Mouse (Mus musculus): ENCODE results near the gene Fhad1.

The Fhad1 gene

GRCm38 (mm10) chr4:141881289-141881914 lies 133.5 kb downstream of the Fhad1 start:
- DNase-seq, result no peak

DNA sequence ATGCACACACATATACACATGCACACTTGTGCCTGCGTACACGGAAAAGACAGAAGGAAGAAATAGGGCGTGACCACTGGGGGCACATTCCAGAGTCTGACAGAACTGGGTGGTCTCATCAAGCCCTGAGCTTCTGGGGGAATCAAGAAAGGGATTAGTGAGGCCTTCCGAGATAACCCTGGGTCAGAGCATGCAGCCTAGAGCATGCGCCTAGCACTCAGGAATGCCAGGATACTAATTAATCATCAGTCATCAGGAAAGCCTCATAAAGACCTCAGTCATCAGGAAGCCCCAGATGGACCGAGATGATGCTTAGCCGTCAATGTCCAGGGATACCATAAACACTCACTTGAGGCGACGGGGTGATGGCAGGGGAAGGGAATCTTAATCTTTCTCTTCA lies 135.0 kb downstream of the Fhad1 start:
- DNase-seq, result peak; percentile 54

- no peak for DNase-seq
These were observed 135.8 kb downstream of the Fhad1 start for GRCm38 (mm10) chr4:141879074-141879473.

- DNase-seq, result no peak
These were observed 136.3 kb downstream of the Fhad1 start for GRCm38 (mm10) chr4:141878621-141879020.

- DNase-seq, result peak; percentile 55
These were observed 139.3 kb downstream of the Fhad1 start for GRCm38 (mm10) chr4:141875481-141876108.

DNA sequence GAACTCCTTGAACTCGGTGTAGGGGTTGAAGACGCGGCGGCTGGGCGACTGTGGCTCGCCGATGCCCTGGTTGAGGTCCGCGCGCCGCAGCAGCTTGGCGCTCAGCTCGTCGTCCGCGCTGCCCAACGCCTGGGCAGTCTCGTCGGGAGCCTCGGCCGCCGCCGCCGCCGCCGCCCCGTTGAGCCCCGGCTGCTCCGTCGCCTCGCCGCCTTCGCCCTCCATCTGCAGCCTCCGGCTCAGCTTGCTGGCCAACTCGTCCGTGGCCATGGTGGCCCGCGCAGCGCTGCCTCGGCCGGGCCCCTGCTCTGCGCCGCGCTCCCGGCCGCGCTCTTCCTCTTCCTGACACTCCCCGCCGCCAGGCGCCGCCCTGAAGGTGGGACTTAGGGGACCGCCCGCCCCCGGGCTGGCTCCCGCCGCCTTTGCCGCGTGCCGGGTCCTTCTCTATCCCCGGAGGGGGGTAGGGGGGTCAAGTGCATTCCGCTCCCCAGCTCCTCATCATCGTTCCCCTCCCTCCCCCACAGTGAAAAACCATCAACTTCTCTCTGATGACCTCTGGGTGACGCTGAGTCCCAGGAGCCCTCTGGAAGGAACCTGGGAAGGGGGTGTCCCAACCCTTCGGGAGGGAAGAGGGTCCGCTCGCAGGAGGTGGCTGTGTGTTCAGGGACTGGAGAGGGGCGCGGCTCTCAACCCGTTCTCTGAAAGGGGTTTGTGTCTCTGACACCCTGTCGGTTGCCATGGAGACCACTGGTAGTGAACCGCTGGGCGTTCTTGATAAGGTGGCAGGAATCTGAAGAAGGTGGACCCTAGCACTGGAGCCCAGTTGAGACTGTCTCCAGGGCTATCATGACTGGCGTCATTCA lies 140.1 kb downstream of the Fhad1 start, which contains the start of gene Efhd2:
Gene Efhd2 (minus strand): TSS at position 320 of the 860 bp plus-strand sequence.
- peak; percentile 85 for DNase-seq

DNA sequence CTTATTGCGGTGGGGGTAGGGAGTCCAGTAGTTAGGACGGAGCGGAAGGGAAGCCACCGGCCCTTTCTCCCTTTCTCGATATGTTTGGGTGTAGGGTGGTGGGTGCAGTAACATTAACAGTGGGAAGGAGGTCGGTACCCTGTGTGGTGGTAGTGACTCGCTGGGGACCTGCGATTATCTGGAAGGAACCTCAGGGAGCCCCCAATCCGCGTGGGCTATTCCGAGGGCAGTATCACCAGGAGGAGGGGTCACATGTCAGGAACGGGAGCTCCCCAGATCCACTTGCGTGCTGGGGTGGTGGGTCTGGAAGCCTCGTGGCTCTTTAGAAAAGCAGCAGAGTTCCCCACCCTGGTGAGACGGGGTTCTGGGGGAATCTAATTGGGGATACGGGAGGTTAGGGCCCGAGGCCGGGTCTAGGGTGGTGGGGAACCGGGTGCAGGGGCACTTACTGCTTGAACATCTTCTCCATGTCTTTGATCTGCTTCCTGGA lies 140.7 kb downstream of the Fhad1 start:
- DNase-seq, result no peak

DNA sequence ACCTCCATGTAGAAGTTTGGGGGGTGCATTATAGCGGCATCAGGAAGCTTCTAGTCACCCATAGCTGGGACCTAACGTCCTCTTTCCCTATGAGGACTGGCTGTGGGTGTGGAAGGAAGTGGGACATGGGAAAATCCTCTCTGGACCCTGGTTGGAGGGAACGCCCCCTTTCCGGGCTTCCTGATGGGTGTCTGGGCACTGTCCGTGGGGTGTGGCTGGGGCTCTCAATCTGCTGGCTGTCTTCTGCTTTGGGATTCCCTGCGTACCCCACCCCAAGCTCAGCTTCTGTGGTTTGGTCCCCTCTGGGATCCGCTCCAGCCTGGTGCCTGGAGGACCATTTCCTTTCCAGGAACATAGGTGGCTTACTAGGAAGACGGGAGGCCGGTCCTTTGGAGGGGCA lies 141.9 kb downstream of the Fhad1 start:
- DNase-seq, result no peak

DNA sequence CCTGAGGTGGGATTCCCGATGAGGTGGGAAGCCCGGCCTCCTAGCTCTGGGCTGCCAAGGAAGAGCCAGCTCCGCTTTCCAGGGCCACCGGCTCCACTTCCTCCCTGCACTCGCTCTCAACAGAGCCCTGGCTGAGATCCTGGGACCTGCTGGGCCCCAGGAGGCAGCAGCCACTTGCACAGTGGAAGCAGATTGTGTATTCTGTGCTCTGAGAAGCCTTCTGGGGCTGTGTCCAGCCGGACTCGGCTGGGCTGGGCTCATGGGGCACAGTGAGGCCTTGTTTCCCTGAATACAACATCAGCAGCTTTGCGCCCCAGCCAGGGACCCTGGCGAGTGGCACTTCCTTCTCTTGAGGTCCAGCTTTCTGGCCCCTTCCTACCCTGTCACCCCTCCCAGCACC lies 143.0 kb downstream of the Fhad1 start:
- DNase-seq, result no peak

DNA sequence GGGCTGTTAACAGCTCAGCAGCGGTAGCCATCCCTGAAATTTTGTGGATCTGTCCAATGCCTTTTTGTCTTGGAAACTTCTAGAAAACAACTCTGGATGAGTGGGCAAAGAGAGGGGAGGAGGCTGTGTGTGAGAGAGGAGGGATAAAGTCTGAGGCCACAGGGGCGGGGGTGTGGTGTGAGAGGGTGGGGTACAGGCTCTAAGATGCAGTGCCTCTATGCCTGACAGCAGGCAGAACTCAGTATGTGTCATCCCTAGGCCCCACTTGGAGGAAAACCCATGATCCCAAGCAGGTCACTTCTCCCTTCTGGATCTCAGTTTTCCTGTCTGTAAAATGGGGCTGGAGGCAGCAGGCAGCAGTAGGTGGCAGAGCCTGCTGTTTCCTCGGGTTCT lies 143.6 kb downstream of the Fhad1 start:
- DNase-seq, result no peak

DNA sequence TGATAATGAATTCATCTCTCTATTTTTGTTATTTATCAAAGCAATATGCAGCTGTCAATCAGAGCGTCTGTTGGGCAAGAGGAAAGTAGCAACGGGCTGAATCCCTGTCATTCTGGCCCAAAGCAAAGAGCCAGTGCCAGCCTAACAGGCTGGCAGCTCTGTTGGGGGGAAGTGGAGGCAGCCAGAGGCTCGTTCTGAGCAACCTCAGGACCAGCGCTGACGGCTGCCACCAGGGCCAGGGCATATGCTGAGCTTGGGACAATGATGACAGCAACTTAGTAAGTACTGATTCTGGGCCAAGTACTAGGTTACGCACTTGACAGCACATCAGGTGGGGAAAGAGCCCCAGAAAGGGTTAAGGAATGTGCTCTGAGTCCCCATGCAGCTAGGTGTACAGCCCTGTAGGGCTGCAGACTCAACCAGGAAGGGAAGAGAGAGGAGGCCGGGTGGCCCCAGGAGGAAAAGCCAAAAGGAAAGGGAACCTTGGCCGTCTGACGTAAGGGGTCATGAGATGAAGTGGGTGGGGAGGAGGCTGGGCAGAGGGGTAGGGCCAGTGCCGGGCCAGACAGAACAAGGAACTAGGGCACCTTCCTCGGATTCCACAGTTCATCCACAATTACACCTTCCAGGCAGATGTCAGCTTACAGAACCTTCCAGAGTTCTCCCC lies 144.1 kb downstream of the Fhad1 start:
- no peak for DNase-seq

DNA sequence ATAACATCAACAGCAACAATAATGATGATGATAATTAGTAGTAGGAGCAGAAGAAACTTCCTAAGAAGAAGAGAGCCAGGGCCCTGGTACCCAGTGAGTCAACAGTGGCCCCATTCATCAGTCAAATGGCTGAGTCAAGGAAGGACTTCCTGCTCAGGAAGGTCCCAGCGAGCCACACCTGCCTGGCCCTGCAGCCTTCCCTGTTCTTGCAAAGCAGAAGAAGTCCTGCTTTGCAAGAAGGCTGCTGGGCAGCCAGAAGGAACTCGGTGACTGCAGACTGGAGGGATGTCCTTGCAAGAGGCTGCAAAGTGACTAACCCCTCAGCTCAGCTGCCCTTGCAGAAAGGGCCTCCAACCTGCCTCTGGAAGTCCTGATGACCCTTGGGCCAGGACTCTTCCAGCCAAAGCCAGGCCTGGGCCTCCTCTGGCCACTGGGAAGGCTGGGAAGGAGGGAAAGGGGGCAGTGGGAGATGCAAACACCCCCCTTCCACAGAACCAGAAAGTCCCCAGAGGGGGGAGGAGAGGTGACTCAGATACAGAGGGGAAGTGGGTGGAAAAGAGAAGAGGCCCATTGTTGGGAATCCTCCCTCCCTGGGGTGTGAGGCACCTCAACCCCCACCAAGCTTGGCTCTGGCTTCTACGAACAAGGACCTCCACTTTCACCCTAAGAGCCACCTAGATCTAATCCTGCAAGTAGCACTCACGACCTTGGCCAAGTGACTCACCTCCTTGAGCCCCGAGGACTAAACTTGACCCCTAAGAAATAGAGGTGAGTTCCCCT lies 145.3 kb downstream of the Fhad1 start:
- DNase-seq, result no peak

DNA sequence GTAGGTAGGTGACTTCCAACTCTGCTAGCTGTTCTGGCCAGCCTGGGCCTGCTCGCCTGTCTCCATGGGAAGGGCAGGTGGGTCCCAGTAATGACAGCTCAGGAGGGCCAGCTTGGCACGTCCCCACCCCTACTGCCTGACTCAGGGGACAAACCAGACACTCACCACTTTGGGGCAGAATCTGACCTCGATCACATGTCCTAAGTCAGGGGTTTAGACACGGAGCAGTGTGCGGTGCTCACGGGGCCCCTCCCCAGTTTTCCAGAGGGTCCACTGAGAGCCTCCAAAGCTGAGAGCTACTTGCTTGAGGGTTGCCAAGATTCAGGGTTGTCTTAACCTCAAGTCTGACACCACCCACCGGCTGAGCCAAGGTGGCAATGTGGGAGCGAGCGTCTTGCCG lies 146.8 kb downstream of the Fhad1 start:
- DNase-seq, result no peak

DNA sequence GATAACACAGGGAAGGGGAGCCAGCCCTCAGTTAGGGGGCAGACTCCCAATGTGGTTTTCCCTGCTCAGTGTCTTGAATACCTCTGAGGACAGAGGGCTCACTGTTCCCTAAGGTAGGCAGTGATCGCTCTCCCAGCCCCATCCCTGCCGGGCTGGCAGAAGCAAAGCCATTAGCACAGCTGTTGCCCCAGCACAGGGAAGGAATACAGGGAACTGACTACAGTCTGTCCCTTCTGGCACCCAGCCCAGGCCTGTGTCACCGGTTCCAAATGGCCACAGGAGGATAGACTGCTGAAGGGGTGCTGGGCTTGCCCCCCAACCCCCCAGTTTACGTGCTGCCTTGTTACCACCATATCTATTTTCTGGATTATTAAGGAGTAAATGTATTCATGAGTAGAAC lies 147.4 kb downstream of the Fhad1 start:
- DNase-seq, result peak; percentile 85

GRCm38 (mm10) chr4:141866933-141867490 lies 147.9 kb downstream of the Fhad1 start:
- DNase-seq, result peak; percentile 85

DNA sequence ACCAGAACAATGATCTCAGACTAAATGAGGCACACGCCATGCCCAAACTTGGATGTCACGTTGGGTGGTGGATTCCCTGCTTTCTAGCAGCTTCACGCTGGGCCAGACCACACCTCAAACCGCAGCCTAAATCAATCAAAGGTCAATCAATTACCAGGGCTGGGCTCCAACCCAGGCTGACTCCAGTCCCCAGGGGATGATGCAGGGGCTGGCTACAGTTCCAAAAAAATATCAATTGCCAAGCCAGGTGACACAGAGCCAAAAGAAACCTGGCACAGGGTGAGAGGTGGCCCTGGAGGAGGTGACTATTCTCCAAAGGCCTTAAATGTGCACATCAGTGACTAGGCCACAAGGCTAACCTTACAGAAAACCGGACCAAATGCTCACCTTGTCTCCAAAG lies 149.3 kb downstream of the Fhad1 start:
- no peak for DNase-seq

DNA sequence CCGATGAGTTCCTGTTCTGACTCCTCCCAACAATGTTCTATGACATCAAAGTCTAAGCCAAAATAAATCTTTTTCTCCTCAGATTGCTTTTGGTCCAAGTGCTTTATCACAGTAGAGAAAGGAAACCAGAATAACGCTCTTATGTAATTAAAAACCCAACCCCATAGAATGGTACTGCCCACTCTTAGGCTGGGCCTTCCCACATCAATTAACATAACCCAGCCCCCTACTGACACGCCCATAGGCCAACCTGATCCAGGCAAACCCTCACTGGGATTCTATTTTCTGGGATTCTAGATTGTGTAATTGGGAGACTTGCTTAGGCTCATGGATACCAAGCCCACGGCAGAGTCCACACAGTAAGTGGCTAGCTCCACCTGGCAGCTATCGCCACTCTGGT lies 149.9 kb downstream of the Fhad1 start:
- no peak for DNase-seq

DNA sequence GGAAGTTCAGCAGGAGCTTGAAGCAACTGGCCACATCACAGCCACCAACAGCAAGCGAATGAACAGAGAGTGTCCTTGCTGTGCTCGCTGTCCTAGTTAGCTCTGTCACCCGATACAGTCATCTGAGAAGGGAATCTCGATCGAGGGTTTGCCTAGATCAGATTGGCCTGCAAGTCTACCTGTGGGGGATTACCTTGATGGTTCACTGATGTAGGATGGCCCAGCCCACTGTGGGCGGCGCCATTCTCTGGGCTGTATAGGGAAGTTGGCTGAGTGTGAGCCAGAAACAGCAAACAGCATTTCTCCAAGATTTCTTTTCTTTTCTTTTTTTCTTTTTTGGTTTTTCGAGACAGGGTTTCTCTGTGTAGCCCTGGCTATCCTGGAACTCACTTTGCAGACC lies 150.4 kb downstream of the Fhad1 start:
- no peak for DNase-seq

DNA sequence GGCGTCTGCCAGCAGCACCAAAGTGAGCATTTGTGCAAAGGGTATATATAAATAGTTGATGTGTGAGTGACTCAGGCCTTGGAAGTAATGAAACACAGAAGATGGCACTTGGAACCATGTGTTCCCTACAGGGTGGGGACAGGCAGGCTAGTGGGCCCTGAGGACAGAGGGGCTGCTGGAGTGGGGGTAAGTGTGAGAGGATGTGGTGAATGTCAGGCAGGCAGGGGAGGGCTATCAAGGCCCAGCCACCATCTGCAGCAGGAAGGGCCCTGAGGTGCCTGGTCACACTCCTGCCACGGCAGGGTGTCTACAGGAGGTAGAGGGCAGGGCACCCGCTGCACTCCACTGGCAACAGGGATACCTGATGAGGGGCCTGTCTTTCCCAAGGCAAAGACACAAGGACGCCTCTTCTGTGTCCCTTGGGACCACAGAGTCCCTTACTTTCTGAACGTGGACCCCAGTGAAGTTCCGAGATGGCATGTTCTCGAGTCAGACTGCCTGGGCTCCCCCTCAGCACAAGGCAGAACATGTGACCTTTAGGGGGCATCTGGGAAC lies 151.1 kb downstream of the Fhad1 start:
- DNase-seq, result no peak

GRCm38 (mm10) chr4:141862867-141863266 lies 152.0 kb downstream of the Fhad1 start:
- DNase-seq, result no peak

GRCm38 (mm10) chr4:141861591-141862295 lies 153.1 kb downstream of the Fhad1 start:
- no peak for DNase-seq

All from retina, postnatal 1 day (tissue).